Mouse (Mus musculus): ENCODE measurements around the gene Fam19a5.

Fam19a5 gene

GRCm38 (mm10) chr15:87726657-87727236, 182.6 kb downstream of the Fam19a5 start:
- no peak for DNase-seq (ENCODE audit: low read depth, low spot score)

- DNase-seq (ENCODE audit: low read depth, low spot score), result no peak
These were observed 192.2 kb downstream of the Fam19a5 start for GRCm38 (mm10) chr15:87736345-87736744.

GRCm38 (mm10) chr15:87755482-87755881, 211.4 kb downstream of the Fam19a5 start:
- no peak for DNase-seq (ENCODE audit: low read depth, low spot score)

GRCm38 (mm10) chr15:87765876-87766275, 221.8 kb downstream of the Fam19a5 start:
- peak; percentile 38 for DNase-seq (ENCODE audit: low read depth, low spot score)

- no peak for DNase-seq (ENCODE audit: low read depth, low spot score)
These were observed 229.9 kb downstream of the Fam19a5 start for GRCm38 (mm10) chr15:87773955-87774354.

- no peak for DNase-seq (ENCODE audit: low read depth, low spot score)
These were observed 239.2 kb downstream of the Fam19a5 start for GRCm38 (mm10) chr15:87783331-87783730.

- no peak for DNase-seq (ENCODE audit: low read depth, low spot score)
These were observed 245.6 kb downstream of the Fam19a5 start for GRCm38 (mm10) chr15:87789671-87790070.

- DNase-seq (ENCODE audit: low read depth, low spot score), result no peak
These were observed 249.6 kb downstream of the Fam19a5 start for GRCm38 (mm10) chr15:87793661-87794060.

GRCm38 (mm10) chr15:87796571-87796970, 252.5 kb downstream of the Fam19a5 start:
- DNase-seq (ENCODE audit: low read depth, low spot score), result no peak
